Mouse (Mus musculus) adrenal gland, postnatal 10 days (tissue): ENCODE results near the gene Syn2. TPM values are rescaled to one million over a fixed set of nuclear protein-coding genes. Genes with fewer than 3 reads are reported as not detected.

ENCODE experiments used
- DNase-seq: peaks from one replicate; pipeline ENCODE4 v3.0.0; 2021; ENCODE audit warnings: mixed read lengths
- total RNA-seq, 2 experiments: library from RNA; stranded (reverse); gene quantifications; 2 replicates each; pipeline ENCODE4 v1.2.3; 2021

Syn2 gene
- total RNA-seq, 2 experiments from 2014 or later, result 23.2 to 41.1 TPM

DNA sequence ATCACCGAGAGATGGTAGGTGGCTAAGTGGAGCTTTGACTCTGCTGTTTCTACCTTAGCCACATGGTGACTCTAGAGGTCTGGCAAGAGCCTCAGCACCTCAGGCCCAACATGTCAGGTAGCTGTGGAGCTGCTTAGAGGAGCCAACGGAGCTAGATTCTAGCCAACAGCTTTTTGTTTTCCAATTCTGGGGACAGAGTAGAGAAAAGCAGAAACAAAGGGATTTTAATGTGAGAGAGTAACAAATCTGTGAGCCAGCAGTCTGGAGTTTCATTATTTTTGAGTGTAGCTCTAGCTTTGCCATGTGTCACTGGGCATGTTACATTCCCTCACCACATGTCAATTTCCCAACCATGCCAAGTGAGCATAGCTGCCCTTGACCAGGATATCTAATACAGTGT lies 109.5 kb downstream of the Syn2 start:
- no peak for DNase-seq

GRCm38 (mm10) chr6:115245500-115246058 lies 110.9 kb downstream of the Syn2 start:
- no peak for DNase-seq

- DNase-seq, result peak; percentile 60
These were observed 116.9 kb downstream of the Syn2 start for GRCm38 (mm10) chr6:115251531-115251985.

GRCm38 (mm10) chr6:115252099-115252873 lies 117.6 kb downstream of the Syn2 start, which contains the start of gene Timp4:
Timp4 (minus strand) TSS chr6:115252205.
- no peak for DNase-seq

- DNase-seq, result peak; percentile 34
These were observed 120.5 kb downstream of the Syn2 start for GRCm38 (mm10) chr6:115255171-115255570.

DNA sequence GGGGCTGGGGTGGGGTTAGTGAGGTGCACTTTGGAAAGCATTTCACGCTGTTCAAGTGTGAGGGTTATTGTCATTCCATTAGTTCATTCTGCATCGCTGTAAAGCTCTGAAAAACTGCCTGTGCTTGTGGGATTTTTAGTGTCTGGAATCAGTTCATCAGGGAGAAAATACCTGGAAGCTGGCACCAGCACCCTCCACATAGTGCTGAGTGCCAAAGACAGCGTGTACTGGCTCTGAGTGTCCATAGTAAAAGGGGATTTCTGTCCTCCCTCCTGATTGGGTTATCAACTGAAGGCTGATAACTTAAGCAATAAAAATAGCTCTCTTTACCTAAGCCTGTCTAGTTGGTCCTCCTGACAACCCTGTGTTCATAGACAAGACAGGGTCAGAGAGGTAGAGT lies 125.8 kb downstream of the Syn2 start:
- DNase-seq, result no peak

GRCm38 (mm10) chr6:115266791-115267190 lies 132.1 kb downstream of the Syn2 start:
- no peak for DNase-seq

- DNase-seq, result peak; percentile 86
These were observed 133.2 kb downstream of the Syn2 start for GRCm38 (mm10) chr6:115267916-115268315.

- no peak for DNase-seq
These were observed 134.1 kb downstream of the Syn2 start for GRCm38 (mm10) chr6:115268551-115269385.

DNA sequence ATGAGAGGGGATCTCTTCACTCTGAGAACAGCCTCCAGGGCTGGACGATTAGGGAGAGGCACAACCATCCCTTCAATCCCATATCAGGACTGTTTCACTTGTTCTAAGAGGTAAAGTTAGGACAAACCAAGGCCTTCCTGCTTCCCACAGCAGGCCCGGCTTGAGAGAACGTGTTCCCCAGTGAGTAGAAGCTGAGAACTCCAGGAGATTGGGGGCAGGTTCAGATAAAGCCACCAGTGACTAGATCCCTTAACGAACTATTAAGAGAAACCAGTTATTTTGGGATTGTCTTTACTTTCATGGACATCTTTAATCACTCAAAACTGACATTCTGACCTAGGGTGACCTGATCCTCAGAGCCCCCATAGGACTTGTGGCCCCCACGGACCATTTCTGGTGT lies 134.9 kb downstream of the Syn2 start:
- DNase-seq, result no peak

GRCm38 (mm10) chr6:115270085-115270484 lies 135.4 kb downstream of the Syn2 start:
- DNase-seq, result no peak

- no peak for DNase-seq
These were observed 136.6 kb downstream of the Syn2 start for GRCm38 (mm10) chr6:115271326-115271725.

GRCm38 (mm10) chr6:115271866-115272271 lies 137.2 kb downstream of the Syn2 start:
- peak; percentile 80 for DNase-seq

- DNase-seq, result no peak
These were observed 138.6 kb downstream of the Syn2 start for GRCm38 (mm10) chr6:115273346-115273745.

- DNase-seq, result no peak
These were observed 140.0 kb downstream of the Syn2 start for GRCm38 (mm10) chr6:115274705-115275104.

- DNase-seq, result no peak
These were observed 140.6 kb downstream of the Syn2 start for GRCm38 (mm10) chr6:115275116-115275815.

GRCm38 (mm10) chr6:115278086-115278485 lies 143.4 kb downstream of the Syn2 start:
- DNase-seq, result no peak

- no peak for DNase-seq
These were observed 144.9 kb downstream of the Syn2 start for GRCm38 (mm10) chr6:115279639-115280038.

GRCm38 (mm10) chr6:115284153-115284552 lies 149.5 kb downstream of the Syn2 start:
- no peak for DNase-seq

DNA sequence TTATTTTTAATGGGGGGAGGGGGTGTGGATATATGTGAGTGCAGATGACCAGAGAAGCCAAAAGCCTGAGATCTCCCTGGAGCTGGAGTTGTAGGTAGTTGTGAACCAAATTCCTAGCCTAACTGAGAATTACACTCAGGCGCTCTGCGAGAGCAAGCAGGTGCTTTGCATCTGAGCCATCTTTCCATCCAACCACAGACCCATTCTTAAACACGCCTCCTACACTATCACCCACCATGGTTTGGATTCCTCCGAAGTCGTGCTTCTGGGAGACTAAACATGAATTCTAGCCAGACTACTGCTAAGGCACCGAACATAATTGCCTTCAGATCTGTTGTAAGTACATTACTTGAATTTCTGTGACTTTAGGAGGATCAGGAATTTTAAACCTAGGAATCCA lies 151.7 kb downstream of the Syn2 start:
- no peak for DNase-seq

GRCm38 (mm10) chr6:115288223-115288622 lies 153.5 kb downstream of the Syn2 start:
- no peak for DNase-seq

DNA sequence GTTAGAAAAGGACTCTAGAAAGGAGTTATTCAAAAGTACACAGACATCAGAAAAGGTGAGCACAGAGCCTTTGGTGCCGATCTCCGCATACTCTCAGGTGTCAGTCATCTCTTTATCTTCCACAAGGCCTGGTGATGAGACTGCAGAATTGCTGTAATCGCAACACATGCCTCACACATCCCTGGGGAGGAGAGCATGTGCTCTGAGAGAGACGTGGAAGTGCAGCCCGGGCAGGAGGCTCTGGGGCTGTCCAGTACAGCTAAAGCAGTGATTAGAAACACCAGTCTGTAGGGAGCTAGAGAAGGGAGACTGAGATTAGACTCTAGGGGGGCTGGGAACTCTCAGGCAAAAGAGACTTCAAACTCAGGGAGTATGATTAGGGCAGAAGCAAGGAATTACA lies 155.9 kb downstream of the Syn2 start:
- DNase-seq, result no peak
